In the genomic region with DNA sequence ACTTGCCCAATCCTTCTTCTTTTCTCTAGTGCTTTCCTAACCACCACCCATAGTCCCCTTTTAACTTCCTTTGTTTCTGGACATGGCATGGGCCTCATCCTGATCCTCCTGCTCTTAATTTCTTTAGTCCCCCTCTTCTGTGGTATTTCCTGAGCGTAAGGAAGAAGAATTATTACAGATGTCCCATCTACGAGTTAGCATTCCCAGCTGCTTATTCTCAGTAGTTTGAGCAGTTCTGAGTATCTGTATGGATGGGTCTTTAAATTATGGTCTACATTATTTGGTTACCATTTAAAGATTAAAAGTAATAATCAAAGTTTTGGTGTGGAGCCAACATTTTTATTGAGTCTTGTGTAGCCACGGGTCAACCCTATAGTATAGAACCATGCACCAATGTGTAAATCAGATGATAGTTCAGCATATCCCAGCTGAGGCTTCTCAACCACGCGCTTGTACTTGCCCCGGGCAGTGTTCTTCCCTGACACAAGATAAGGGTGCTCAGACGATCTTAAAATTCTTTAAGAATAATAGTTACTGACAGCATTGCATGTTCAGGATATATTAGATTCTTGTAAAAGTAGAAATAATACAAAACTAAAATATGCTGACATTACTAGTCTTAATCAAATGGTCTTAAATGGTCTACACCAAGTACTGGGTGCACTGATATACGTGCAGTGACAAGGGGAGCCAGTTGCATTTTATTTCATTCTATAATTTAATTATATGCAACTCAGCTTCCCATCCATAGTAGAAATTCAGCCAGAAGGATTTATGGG, we compare ENCODE assay signal across 27 mouse cellular contexts.
A peak's percentile ranks its signal among the peaks of the same experiment; 100 is the strongest.
DNase-seq lines count a peak whose midpoint lies in the region; ATAC-seq and TF ChIP-seq lines count a peak whose summit lies in the region.
"Had no signal": no experiment of that assay in that cellular context is flagged by ENCODE, and none has a peak within 500 bp of the region (broad histone marks: within the 10 kb centered on the region; RNA-seq: fewer than 3 reads in every experiment).

No protein-coding gene starts in this region.

- no peak for TF ChIP-seq EP300 in stomach, postnatal 0 days (optimal IDR thresholded peaks at IDR 0.05)

- WGBS in hindbrain, embryonic 12.5 days, result 74% methylated on average over 8 of the region's 8 CpGs
- 73% methylated on average over 8 of the region's 8 CpGs for WGBS in hindbrain, embryonic 16.5 days
- 49% methylated on average over 8 of the region's 8 CpGs for WGBS in kidney, postnatal 0 days
- WGBS in neural tube, embryonic 11.5 days, result 70% methylated on average over 8 of the region's 8 CpGs
- WGBS in neural tube, embryonic 15.5 days, result 47% methylated on average over 8 of the region's 8 CpGs
- 80% methylated on average over 8 of the region's 8 CpGs for WGBS in stomach, postnatal 0 days

- H3K9me3 ChIP-seq in hindbrain, embryonic 12.5 days (replicated peaks), result no peaks in the 10 kb centered on the region
- no peaks in the 10 kb centered on the region for H3K9me3 ChIP-seq in hindbrain, embryonic 16.5 days (ENCODE audit: control insufficient read depth, low read length)
- no peaks in the 10 kb centered on the region for H3K9me3 ChIP-seq in kidney, postnatal 0 days (replicated peaks; ENCODE audit: low read length)
- H3K9me3 ChIP-seq in neural tube, embryonic 11.5 days (ENCODE audit: control insufficient read depth, low read length), result no peaks in the 10 kb centered on the region
- H3K9me3 ChIP-seq in neural tube, embryonic 15.5 days (replicated peaks), result no peaks in the 10 kb centered on the region
- H3K9me3 ChIP-seq in stomach, postnatal 0 days (ENCODE audit: control insufficient read depth, low read length), result no peaks in the 10 kb centered on the region
- H3K9me3 ChIP-seq: heart, embryonic 12.5 days; limb, embryonic 10.5 days; limb, embryonic 15.5 days; liver, embryonic 13.5 days; stomach, embryonic 15.5 days had no signal

- no peak for TF ChIP-seq CTCF in kidney, postnatal 0 days (IDR thresholded peaks at IDR 0.05; ENCODE audit: low read depth)
- no peak for TF ChIP-seq CTCF in stomach, postnatal 0 days (IDR thresholded peaks at IDR 0.05; ENCODE audit: low read depth)

- no peak overlapping the region for H3K4me2 ChIP-seq in hindbrain, embryonic 12.5 days (replicated peaks)
- no peak overlapping the region for H3K4me2 ChIP-seq in hindbrain, embryonic 16.5 days (ENCODE audit: low read length)
- no peak overlapping the region for H3K4me2 ChIP-seq in kidney, postnatal 0 days (ENCODE audit: low read length)
- no peak overlapping the region for H3K4me2 ChIP-seq in neural tube, embryonic 11.5 days (ENCODE audit: low read depth)
- H3K4me2 ChIP-seq in neural tube, embryonic 15.5 days, result no peak overlapping the region
- H3K4me2 ChIP-seq in stomach, postnatal 0 days (replicated peaks; ENCODE audit: low read depth), result no peak overlapping the region
- H3K4me2 ChIP-seq: heart, embryonic 12.5 days; limb, embryonic 15.5 days; liver, embryonic 13.5 days; stomach, embryonic 15.5 days had no signal

- peak overlapping the region; percentile 57 for H3K27ac ChIP-seq in hindbrain, embryonic 12.5 days
- no peak overlapping the region for H3K27ac ChIP-seq in hindbrain, embryonic 16.5 days (ENCODE audit: low read depth, low read length)
- H3K27ac ChIP-seq in kidney, postnatal 0 days, result no peak overlapping the region
- H3K27ac ChIP-seq in neural tube, embryonic 11.5 days (ENCODE audit: low read depth, low read length), result no peak overlapping the region
- H3K27ac ChIP-seq in neural tube, embryonic 15.5 days (replicated peaks), result no peak overlapping the region
- H3K27ac ChIP-seq in stomach, postnatal 0 days (replicated peaks), result no peak overlapping the region
- H3K27ac ChIP-seq: heart, adult 2 months; limb, embryonic 10.5 days; limb, embryonic 15.5 days; liver, embryonic 13.5 days; stomach, embryonic 15.5 days had no signal

- H3K9ac ChIP-seq in hindbrain, embryonic 12.5 days, result no peak overlapping the region
- no peak overlapping the region for H3K9ac ChIP-seq in hindbrain, embryonic 16.5 days (ENCODE audit: low read depth, low read length)
- no peak overlapping the region for H3K9ac ChIP-seq in kidney, postnatal 0 days (ENCODE audit: low read depth, low read length)
- H3K9ac ChIP-seq in neural tube, embryonic 11.5 days (ENCODE audit: low read length), result no peak overlapping the region
- no peak overlapping the region for H3K9ac ChIP-seq in neural tube, embryonic 15.5 days (replicated peaks)
- H3K9ac ChIP-seq in stomach, postnatal 0 days (ENCODE audit: low read length), result no peak overlapping the region
- H3K9ac ChIP-seq: heart, embryonic 12.5 days; limb, embryonic 15.5 days; liver, embryonic 13.5 days; stomach, embryonic 15.5 days had no signal

- peak; percentile 73 for DNase-seq in kidney, postnatal 0 days (ENCODE audit: low spot score)
- no peak for DNase-seq in kidney, adult 9 months
- DNase-seq in neural tube, embryonic 11.5 days (ENCODE audit: low spot score), result no peak
- DNase-seq in stomach, postnatal 0 days (ENCODE audit: low spot score), result no peak
- DNase-seq: adrenal gland, adult 8-10 months; cerebellum, adult 2 months; cerebellum, postnatal 14 days; heart, adult 2 months; heart, postnatal 4 days; kidney, adult 11 months; layer of hippocampus, adult 9-11 months; liver, embryonic 13.5 days; lung, adult 18-20 months; lung, postnatal 14 days; right cerebral cortex, postnatal 25 days; thymus, postnatal 14 days had no signal

- peaks cover 3% of the 10 kb centered on the region; the same call in 1 of the 2 replicates for H3K4me1 ChIP-seq in hindbrain, embryonic 12.5 days
- H3K4me1 ChIP-seq in hindbrain, embryonic 16.5 days (ENCODE audit: control insufficient read depth, insufficient read depth, low read depth, low read length), result no peaks in the 10 kb centered on the region
- no peaks in the 10 kb centered on the region for H3K4me1 ChIP-seq in kidney, postnatal 0 days (replicated peaks; ENCODE audit: insufficient read depth, low read length)
- no peaks in the 10 kb centered on the region for H3K4me1 ChIP-seq in neural tube, embryonic 11.5 days (ENCODE audit: control insufficient read depth, insufficient read depth, low read length)
- H3K4me1 ChIP-seq in neural tube, embryonic 15.5 days, result 0 out of 2 replicates have a peak, but pooled peaks cover 3% of the 10 kb centered on the region
- H3K4me1 ChIP-seq in stomach, postnatal 0 days (replicated peaks; ENCODE audit: control insufficient read depth, insufficient read depth), result no peaks in the 10 kb centered on the region
- H3K4me1 ChIP-seq: heart, embryonic 12.5 days; limb, embryonic 10.5 days; limb, embryonic 15.5 days; liver, embryonic 13.5 days; stomach, embryonic 15.5 days had no signal

- peak; percentile 78 for ATAC-seq in hindbrain, embryonic 12.5 days (ENCODE audit: low FRiP score)
- no peak for ATAC-seq in hindbrain, embryonic 16.5 days
- ATAC-seq in kidney, postnatal 0 days (replicated peaks; ENCODE audit: low FRiP score, low read depth), result no peak
- peak; percentile 67; the same call in 1 of the 2 replicates for ATAC-seq in neural tube, embryonic 11.5 days (ENCODE audit: insufficient read depth, low FRiP score, low TSS enrichment)
- no peak for ATAC-seq in neural tube, embryonic 15.5 days (ENCODE audit: low FRiP score)
- no peak for ATAC-seq in stomach, postnatal 0 days (ENCODE audit: low FRiP score, low TSS enrichment)
- ATAC-seq: forebrain, embryonic 16.5 days; inflammation-experienced regulatory T-cells, adult 6 months had no signal

- H3K27me3 ChIP-seq in hindbrain, embryonic 12.5 days, result no peaks in the 10 kb centered on the region
- H3K27me3 ChIP-seq in hindbrain, embryonic 16.5 days (replicated peaks; ENCODE audit: control insufficient read depth, insufficient read depth, low read length), result no peaks in the 10 kb centered on the region
- H3K27me3 ChIP-seq in kidney, postnatal 0 days (ENCODE audit: insufficient read depth, low read length), result no peaks in the 10 kb centered on the region
- no peaks in the 10 kb centered on the region for H3K27me3 ChIP-seq in neural tube, embryonic 11.5 days (ENCODE audit: control insufficient read depth, insufficient read depth, low read length)
- H3K27me3 ChIP-seq in neural tube, embryonic 15.5 days (replicated peaks), result no peaks in the 10 kb centered on the region
- H3K27me3 ChIP-seq in stomach, postnatal 0 days (ENCODE audit: control insufficient read depth, insufficient read depth, low read length), result no peaks in the 10 kb centered on the region
- H3K27me3 ChIP-seq: heart, embryonic 12.5 days; limb, embryonic 15.5 days; liver, embryonic 13.5 days; stomach, embryonic 15.5 days had no signal

- H3K36me3 ChIP-seq in hindbrain, embryonic 12.5 days, result no peaks in the 10 kb centered on the region
- H3K36me3 ChIP-seq in hindbrain, embryonic 16.5 days (ENCODE audit: control insufficient read depth, insufficient read depth, low read length), result no peaks in the 10 kb centered on the region
- H3K36me3 ChIP-seq in kidney, postnatal 0 days (ENCODE audit: insufficient read depth, low read length), result no peaks in the 10 kb centered on the region
- H3K36me3 ChIP-seq in neural tube, embryonic 11.5 days (ENCODE audit: control insufficient read depth, insufficient read depth, low read length), result no peaks in the 10 kb centered on the region
- H3K36me3 ChIP-seq in neural tube, embryonic 15.5 days, result no peaks in the 10 kb centered on the region
- H3K36me3 ChIP-seq in stomach, postnatal 0 days (ENCODE audit: control insufficient read depth, insufficient read depth, low read length), result no peaks in the 10 kb centered on the region
- H3K36me3 ChIP-seq: G1E; heart, embryonic 12.5 days; limb, embryonic 10.5 days; limb, embryonic 15.5 days; liver, embryonic 13.5 days; stomach, embryonic 15.5 days had no signal

- no peak overlapping the region for H3K4me3 ChIP-seq in hindbrain, embryonic 12.5 days
- no peak overlapping the region for H3K4me3 ChIP-seq in hindbrain, embryonic 16.5 days (ENCODE audit: low read length)
- H3K4me3 ChIP-seq in kidney, postnatal 0 days (replicated peaks; ENCODE audit: low read depth, low read length), result no peak overlapping the region
- H3K4me3 ChIP-seq in neural tube, embryonic 11.5 days (ENCODE audit: low read depth, low read length), result no peak overlapping the region
- no peak overlapping the region for H3K4me3 ChIP-seq in neural tube, embryonic 15.5 days (replicated peaks)
- H3K4me3 ChIP-seq in stomach, postnatal 0 days (ENCODE audit: low read depth, low read length), result no peak overlapping the region
- H3K4me3 ChIP-seq: erythroblast, embryonic 14.5 days; heart, adult 2 months; heart, embryonic 12.5 days; limb, embryonic 10.5 days; limb, embryonic 15.5 days; liver, embryonic 13.5 days; stomach, embryonic 15.5 days had no signal

Comparison
In these comparisons a context has a peak if more than half of its experiments do, and no peak if none do; other contexts are left out.
1. ATAC-seq: peak in hindbrain, embryonic 12.5 days (single experiment) and neural tube, embryonic 11.5 days (single experiment); none in hindbrain, embryonic 16.5 days (single experiment), kidney, postnatal 0 days (single experiment), neural tube, embryonic 15.5 days (single experiment) and stomach, postnatal 0 days (single experiment).